Mouse (Mus musculus) lung, embryonic 16.5 days (tissue): Measurements from ENCODE around the gene Ltbp1. TPM values are rescaled to one million over a fixed set of nuclear protein-coding genes. Genes with fewer than 3 reads are reported as not detected.

Experiments
- ATAC-seq: fragments of 200-750 bp; cut with Nextera tagmentation; 2 replicates; pipeline ENCODE4 v1.8.0; 2017; ENCODE audit warnings: low read depth, mild to moderate bottlenecking, moderate library complexity
- H3K27ac ChIP-seq: fragments of 300-500 bp; sonication (generic); 2 replicates; pipeline ENCODE4 v1.5.1; 2014; ENCODE audit warnings: mild to moderate bottlenecking, control low read depth, low read length
- H3K27me3 ChIP-seq: fragments of 300-500 bp; sonication (generic); 2 replicates; pipeline ENCODE4 v1.6.1; 2014; ENCODE audit warnings: low read depth, low read length, mixed read lengths; ENCODE audit not compliant: control insufficient read depth, insufficient read depth
- H3K36me3 ChIP-seq: fragments of 300-500 bp; sonication (generic); 2 replicates; pipeline ENCODE4 v1.6.1; 2014; ENCODE audit warnings: low read length; ENCODE audit not compliant: control insufficient read depth, insufficient read depth
- H3K4me1 ChIP-seq: fragments of 300-500 bp; sonication (generic); replicated peaks from 2 replicates; pipeline ENCODE4 v1.6.1; 2014; ENCODE audit warnings: low read length, mixed read lengths; ENCODE audit not compliant: control insufficient read depth, insufficient read depth
- H3K4me2 ChIP-seq: fragments of 300-500 bp; sonication (generic); 2 replicates; pipeline ENCODE4 v1.6.1; 2014; ENCODE audit warnings: low read depth, low read length, control low read depth
- H3K4me3 ChIP-seq: fragments of 300-500 bp; sonication (generic); 2 replicates; pipeline ENCODE4 v1.5.1; 2014; ENCODE audit warnings: mild to moderate bottlenecking, low read length, control low read depth
- H3K9ac ChIP-seq: fragments of 300-500 bp; sonication (generic); 2 replicates; pipeline ENCODE4 v1.6.1; 2014; ENCODE audit warnings: low read length, control low read depth
- H3K9me3 ChIP-seq: fragments of 300-500 bp; sonication (generic); 2 replicates; pipeline ENCODE4 v1.6.1; 2016; ENCODE audit warnings: low read length; ENCODE audit not compliant: control insufficient read depth
- WGBS: fragments of 180-500 bp; shearing (Covaris S2); extraction: QIAGEN DNeasy Blood & Tissue Kit; methylation state at CpG from one replicate; pipeline ENCODE4 v1.1.7; 2014; 5-methylcytosine and 5-hydroxymethylcytosine counted together
- polyA plus RNA-seq: library from polyadenylated mRNA; unstranded; fragments of >200 nt; fragmentation: Nextera tagmentation; extraction: Ambion mirVana; gene quantifications from 2 replicates; pipeline ENCODE4 v1.2.1, GENCODE M21; 2015

Gene Ltbp1
- polyA plus RNA-seq, 1 experiment from 2014 or later = 24.2 TPM

DNA sequence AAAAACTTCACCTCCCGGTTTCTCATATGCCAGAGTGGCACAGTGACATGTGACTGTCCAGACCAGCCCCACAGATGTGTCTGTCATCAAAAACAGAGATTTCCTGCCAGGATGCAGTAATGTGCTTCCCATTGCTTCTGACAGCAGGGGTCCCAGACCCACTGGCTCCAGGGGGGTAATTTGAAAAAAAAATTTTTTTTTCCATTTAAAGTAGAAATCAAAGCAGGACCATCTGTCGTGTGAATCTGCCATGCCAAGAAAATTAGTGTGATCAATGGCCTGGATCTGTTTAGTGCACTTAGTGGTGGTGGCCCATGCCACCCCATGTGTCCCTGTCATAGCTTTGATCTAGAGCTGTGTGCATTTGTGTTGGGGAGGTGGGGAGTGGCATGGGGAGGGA lies 374.8 kb downstream of the Ltbp1 start:
- Histone ChIP-seq H3K4me1 (no peaks in the 10 kb centered on the region), H3K4me2 (no peak overlapping the region), H3K27me3 (no peaks in the 10 kb centered on the region), H3K36me3 (no peaks in the 10 kb centered on the region), H3K27ac (no peak overlapping the region), H3K9me3 (no peaks in the 10 kb centered on the region), H3K9ac (no peak overlapping the region), H3K4me3 (no peak overlapping the region)
- ATAC-seq = no peak
- WGBS = 39% methylated on average over 2 of the region's 2 CpGs

DNA sequence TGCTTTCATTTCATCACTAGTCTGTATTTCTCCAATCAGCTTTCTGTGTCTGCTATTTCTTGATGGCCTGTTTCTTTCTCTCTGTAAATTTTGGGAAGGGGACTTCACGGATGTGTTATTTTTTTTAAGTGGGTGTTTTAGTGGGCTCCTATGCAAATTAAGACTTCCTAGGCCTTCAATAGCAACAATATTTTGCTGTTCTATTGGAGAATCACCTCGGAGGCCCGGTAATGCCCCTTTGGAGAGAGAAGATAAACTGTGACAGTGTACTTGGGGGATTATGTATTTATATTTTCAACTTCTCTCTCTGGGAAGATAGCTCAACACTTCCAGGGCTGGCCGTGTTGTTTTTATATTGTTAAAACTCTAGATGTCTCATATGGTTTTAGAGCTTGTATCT lies 383.0 kb downstream of the Ltbp1 start:
- H3K36me3 ChIP-seq = no peaks in the 10 kb centered on the region
- H3K9ac ChIP-seq = no peak overlapping the region
- no peak for ATAC-seq
- no peaks in the 10 kb centered on the region for H3K27me3 ChIP-seq
- no peak overlapping the region for H3K4me3 ChIP-seq
- H3K4me1 ChIP-seq = no peaks in the 10 kb centered on the region
- WGBS = 58% methylated on average over 4 of the region's 4 CpGs
- no peak overlapping the region for H3K27ac ChIP-seq
- H3K4me2 ChIP-seq = no peak overlapping the region
- H3K9me3 ChIP-seq = no peaks in the 10 kb centered on the region

DNA sequence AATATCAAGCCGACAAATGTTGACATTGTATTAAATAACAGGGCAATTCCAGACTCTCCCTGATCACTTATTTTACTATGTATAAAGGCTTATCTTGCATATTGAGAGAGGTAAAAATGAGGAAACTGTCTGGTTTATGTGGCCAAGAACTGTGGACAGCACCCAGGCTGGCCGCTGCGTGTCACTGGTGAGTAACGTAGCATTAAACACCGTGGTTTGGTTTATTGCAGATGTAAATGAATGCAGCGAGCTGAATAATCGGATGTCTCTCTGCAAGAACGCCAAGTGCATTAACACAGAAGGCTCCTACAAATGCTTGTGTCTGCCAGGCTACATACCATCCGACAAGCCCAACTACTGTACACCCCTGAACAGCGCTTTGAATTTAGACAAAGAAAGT lies 384.8 kb downstream of the Ltbp1 start:
- WGBS = 90% methylated on average over 10 of the region's 10 CpGs
- H3K4me2 ChIP-seq = no peak overlapping the region
- no peaks in the 10 kb centered on the region for H3K36me3 ChIP-seq
- H3K9ac ChIP-seq = no peak overlapping the region
- H3K4me1 ChIP-seq = no peaks in the 10 kb centered on the region
- H3K9me3 ChIP-seq = no peaks in the 10 kb centered on the region
- no peak for ATAC-seq
- no peak overlapping the region for H3K27ac ChIP-seq
- no peak overlapping the region for H3K4me3 ChIP-seq
- H3K27me3 ChIP-seq = no peaks in the 10 kb centered on the region

DNA sequence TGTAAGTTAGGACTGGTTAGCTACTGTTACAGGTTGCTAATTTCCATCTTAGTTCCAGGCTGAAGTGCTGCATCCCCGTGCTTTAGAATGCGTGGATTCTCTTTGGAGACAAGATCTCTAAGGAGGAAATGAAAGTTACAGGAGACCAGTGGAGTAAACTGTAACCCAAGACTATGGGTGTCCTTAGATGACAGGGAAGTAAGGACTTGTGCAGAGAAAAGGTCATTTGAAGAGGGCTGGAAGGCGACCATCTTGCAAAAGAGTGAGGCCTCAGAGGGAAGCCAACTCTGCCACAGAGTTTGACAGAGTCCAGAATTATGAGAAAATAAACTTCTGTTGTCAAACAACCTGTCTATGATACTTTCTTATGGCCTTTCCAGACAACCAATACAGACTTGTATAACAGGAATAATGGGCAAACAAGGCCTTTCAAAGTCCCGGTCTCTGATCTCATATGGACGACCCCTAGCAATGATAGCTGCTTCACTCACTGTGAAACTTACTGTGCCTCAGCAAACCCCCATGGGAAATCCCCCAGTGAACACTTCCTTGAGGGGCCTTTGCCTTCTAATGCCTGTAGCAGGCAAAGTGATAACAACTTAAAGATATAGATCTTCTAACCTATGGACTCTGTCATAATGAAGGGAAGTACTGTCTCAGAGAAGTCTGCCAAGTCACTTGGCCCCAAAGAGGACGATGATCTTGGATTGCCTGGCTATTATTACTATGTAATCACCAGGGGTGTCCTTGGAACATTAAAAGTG lies 386.2 kb downstream of the Ltbp1 start:
- H3K27ac ChIP-seq = no peak overlapping the region
- 75% methylated on average over 6 of the region's 6 CpGs for WGBS
- no peak overlapping the region for H3K4me2 ChIP-seq
- H3K4me3 ChIP-seq = no peak overlapping the region
- H3K4me1 ChIP-seq = no peaks in the 10 kb centered on the region
- H3K9me3 ChIP-seq = no peaks in the 10 kb centered on the region
- no peaks in the 10 kb centered on the region for H3K27me3 ChIP-seq
- ATAC-seq = no peak
- no peaks in the 10 kb centered on the region for H3K36me3 ChIP-seq
- no peak overlapping the region for H3K9ac ChIP-seq

DNA sequence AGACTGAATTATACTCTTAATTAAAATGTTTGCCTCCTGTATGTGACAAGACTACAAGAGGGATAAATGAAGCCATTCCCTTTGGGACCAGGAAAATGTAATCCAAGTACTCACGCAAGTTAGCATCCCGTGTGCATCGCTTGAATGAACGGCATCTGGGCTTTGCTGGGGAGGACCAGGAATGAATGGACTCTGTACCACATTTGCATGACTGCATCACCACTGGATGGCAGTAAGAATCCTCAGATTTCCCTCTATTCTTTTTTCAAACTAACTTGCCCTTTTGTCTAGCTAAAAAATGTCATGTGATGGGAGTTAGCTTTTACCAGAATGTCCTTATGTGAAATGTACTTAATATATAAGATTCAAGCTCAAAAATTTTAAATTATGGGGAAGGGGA lies 401.0 kb downstream of the Ltbp1 start:
- H3K4me2 ChIP-seq = no peak overlapping the region
- H3K36me3 ChIP-seq = no peaks in the 10 kb centered on the region
- H3K27me3 ChIP-seq = no peaks in the 10 kb centered on the region
- H3K27ac ChIP-seq = no peak overlapping the region
- no peaks in the 10 kb centered on the region for H3K9me3 ChIP-seq
- H3K9ac ChIP-seq = no peak overlapping the region
- no peak for ATAC-seq
- no peaks in the 10 kb centered on the region for H3K4me1 ChIP-seq
- no peak overlapping the region for H3K4me3 ChIP-seq
- 51% methylated on average over 4 of the region's 4 CpGs for WGBS

DNA sequence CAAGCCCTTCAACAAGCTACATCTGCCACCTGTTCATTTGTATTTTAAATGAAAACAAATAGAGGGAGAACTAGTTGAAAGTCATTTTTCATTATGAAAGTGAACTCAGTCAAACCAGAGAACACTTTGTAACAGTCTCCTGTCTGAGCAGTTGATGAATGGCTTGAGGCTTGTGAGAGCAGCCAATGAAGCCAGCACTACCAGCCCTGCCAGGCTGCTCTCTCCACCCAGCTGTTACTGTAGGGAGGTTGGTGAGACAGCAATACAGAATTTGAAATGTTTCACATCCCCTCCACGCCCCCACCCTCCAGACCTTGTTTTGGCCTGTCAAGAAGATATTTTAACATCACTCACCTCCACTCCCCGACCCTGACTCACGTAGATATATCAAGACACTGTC lies 411.5 kb downstream of the Ltbp1 start:
- Histone ChIP-seq H3K4me2 (no peak overlapping the region), H3K4me1 (no peaks in the 10 kb centered on the region), H3K27me3 (no peaks in the 10 kb centered on the region), H3K4me3 (no peak overlapping the region), H3K27ac (no peak overlapping the region), H3K36me3 (no peaks in the 10 kb centered on the region), H3K9me3 (no peaks in the 10 kb centered on the region), H3K9ac (no peak overlapping the region)
- ATAC-seq = no peak
- WGBS = 62% methylated on average over 3 of the region's 3 CpGs

DNA sequence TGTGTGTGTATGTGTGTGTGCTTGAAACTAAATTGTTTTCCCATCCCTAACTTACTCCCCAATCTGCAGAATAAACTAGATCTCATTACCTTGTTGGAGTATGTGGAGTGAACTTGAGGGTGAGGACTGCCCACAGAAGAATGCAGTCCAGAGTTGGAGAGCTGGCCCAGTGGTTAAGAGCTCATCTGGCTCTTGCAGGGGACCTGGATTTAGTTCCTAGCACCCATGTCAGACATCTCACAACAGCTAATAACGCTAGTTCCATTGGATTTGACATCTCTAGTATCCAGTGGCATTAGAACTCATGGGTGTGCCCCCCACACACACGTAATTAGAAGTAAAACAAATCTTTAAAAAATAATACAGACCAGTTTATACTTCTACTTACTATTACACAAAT lies 428.8 kb downstream of the Ltbp1 start:
- Histone ChIP-seq H3K9ac (no peak overlapping the region), H3K27me3 (no peaks in the 10 kb centered on the region), H3K4me3 (no peak overlapping the region), H3K9me3 (no peaks in the 10 kb centered on the region), H3K36me3 (no peaks in the 10 kb centered on the region), H3K27ac (no peak overlapping the region), H3K4me2 (no peak overlapping the region), H3K4me1 (no peaks in the 10 kb centered on the region)
- WGBS = 82% methylated on average over 2 of the region's 2 CpGs
- no peak for ATAC-seq

DNA sequence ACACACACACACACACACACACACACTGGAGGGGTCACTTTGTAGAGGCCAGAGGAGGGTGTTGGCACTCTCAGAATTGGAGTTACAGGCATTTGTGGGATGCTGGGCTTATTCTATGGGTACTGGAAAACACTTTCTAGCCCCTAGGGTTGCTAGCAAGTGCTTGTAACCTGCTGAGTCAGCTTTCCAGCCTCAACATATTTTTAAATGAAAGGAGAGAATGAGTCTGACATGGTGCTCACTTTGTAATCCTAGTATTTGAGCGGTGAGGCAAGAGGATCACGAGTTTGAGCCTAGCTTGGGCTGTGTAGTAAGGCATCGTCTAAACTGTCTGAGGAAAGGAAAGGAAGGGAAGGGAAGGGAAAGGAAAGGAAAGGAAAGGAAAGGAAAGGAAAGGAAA lies 429.5 kb downstream of the Ltbp1 start:
- Histone ChIP-seq H3K9me3 (no peaks in the 10 kb centered on the region), H3K4me1 (no peaks in the 10 kb centered on the region), H3K27ac (no peak overlapping the region), H3K4me2 (no peak overlapping the region), H3K4me3 (no peak overlapping the region), H3K9ac (no peak overlapping the region), H3K27me3 (no peaks in the 10 kb centered on the region), H3K36me3 (no peaks in the 10 kb centered on the region)
- ATAC-seq = no peak
- WGBS = 66% methylated on average over 3 of the region's 3 CpGs

DNA sequence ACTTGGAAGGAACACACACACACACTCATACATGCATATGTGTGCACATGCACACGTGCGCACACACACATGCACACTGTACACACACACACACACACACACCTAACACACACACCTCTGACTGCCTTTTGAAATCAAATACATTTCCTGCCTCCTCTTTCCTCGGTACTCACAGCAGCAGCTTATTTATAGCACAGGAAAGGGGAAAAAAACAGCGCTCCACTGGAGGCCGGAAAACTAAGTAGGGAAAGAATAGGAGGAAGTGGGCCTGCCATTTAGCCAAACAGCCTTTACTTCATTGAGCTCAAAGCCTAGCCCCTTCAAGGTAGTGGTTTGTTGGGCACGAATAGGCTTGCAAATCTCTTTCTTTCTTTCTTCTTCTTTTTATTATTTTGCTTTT lies 430.2 kb downstream of the Ltbp1 start, which contains the start of gene Rasgrp3:
Gene Rasgrp3, plus strand, starts transcription at position 298 of the 400 bp plus-strand sequence.
- Histone ChIP-seq H3K9me3 (no peaks in the 10 kb centered on the region), H3K9ac (peak within 1 kb of the TSS; percentile 10), H3K4me2 (peak within 1 kb of the TSS; percentile 20; the same call in 1 of the 2 replicates), H3K27ac (peak within 1 kb of the TSS; percentile 85), H3K27me3 (no peaks in the 10 kb centered on the region), H3K4me3 (peak within 1 kb of the TSS; percentile 39), H3K4me1 (no peaks in the 10 kb centered on the region), H3K36me3 (no peaks in the 10 kb centered on the region)
- ATAC-seq = peak; percentile 72
- WGBS = 49% methylated on average over 6 of the region's 6 CpGs
